Mouse (Mus musculus) forebrain, embryonic 16.5 days (tissue): ENCODE data around the gene Gm49342. TPM values are rescaled to one million over a fixed set of nuclear protein-coding genes. Genes with fewer than 3 reads are reported as not detected.
"Not testable (repeated sequence)": the region's sequence is repeated elsewhere in the genome, so short reads cannot be mapped to it uniquely, and the experiment has no call there.

Source experiments
- ATAC-seq: fragments of 200-750 bp; cut with Nextera tagmentation; 2 replicates; pipeline ENCODE4 v1.8.0; 2017; ENCODE audit warnings: mild to moderate bottlenecking, moderate library complexity
- H3K27ac ChIP-seq: fragments of 300-500 bp; sonication (generic); 2 replicates; pipeline ENCODE4 v1.5.1; 2014; ENCODE audit warnings: low read length, control low read depth
- H3K27me3 ChIP-seq: fragments of 300-500 bp; sonication (generic); replicated peaks from 2 replicates; pipeline ENCODE4 v1.6.1; 2014; ENCODE audit warnings: low read length; ENCODE audit not compliant: control insufficient read depth, insufficient read depth
- H3K36me3 ChIP-seq: fragments of 300-500 bp; sonication (generic); 2 replicates; pipeline ENCODE4 v1.6.1; 2014; ENCODE audit not compliant: control insufficient read depth, insufficient read depth
- H3K4me1 ChIP-seq: fragments of 300-500 bp; sonication (generic); replicated peaks from 2 replicates; pipeline ENCODE4 v1.6.1; 2014; ENCODE audit warnings: low read length; ENCODE audit not compliant: control insufficient read depth, insufficient read depth
- H3K4me2 ChIP-seq: fragments of 300-500 bp; sonication (generic); 2 replicates; pipeline ENCODE4 v1.6.1; 2014; ENCODE audit warnings: mild to moderate bottlenecking, low read length, control low read depth
- H3K4me3 ChIP-seq: fragments of 300-500 bp; sonication (generic); replicated peaks from 2 replicates; pipeline ENCODE4 v1.5.1; 2014; ENCODE audit warnings: mild to moderate bottlenecking, low read length, control low read depth
- H3K9ac ChIP-seq: fragments of 300-500 bp; sonication (generic); replicated peaks from 2 replicates; pipeline ENCODE4 v1.6.1; 2014; ENCODE audit warnings: low read depth, low read length, control low read depth
- H3K9me3 ChIP-seq: fragments of 300-500 bp; sonication (generic); 2 replicates; pipeline ENCODE4 v1.6.1; 2016; ENCODE audit warnings: low read length; ENCODE audit not compliant: control insufficient read depth
- WGBS: fragments of 180-500 bp; shearing (Covaris S2); extraction: QIAGEN DNeasy Blood & Tissue Kit; methylation state at CpG from one replicate; pipeline ENCODE4 v1.1.7; 2014; 5-methylcytosine and 5-hydroxymethylcytosine counted together
- polyA plus RNA-seq: library from polyadenylated mRNA; unstranded; fragments of >200 nt; fragmentation: Nextera tagmentation; extraction: Ambion mirVana; gene quantifications from 2 replicates; pipeline ENCODE4 v1.2.1, GENCODE M21; 2015

Gene Gm49342
- polyA plus RNA-seq, 1 experiment from 2014 or later = not detected

DNA sequence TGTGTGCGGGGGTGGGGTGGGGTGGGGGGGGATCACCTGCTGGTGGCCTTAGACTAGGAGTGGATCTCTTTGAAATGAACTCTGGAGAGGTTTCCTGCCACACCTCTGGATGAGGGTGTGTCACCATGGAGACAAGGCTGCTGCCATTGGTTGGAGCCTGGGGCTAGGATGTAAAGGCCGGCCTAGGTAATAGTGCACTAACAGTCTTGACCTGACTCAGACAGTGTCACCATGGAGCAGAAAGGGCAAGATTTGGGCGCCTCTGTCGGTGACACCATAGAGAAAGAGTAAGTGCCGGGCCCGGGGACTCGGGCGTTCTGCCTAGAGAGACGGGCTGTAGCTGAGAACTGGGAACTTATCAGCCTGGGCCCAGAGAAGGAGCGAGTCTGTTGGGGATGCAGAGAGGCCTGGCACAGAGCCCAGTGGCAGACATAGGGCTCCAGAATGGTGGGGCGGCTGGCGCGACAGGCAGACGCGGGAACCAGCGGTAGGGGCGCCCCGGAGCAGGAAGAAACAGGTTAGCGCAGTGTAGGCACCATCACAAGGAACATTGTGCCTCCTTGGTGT, 11.7 kb downstream of the Gm49342 start, which contains the start of gene Pnp2:
Pnp2 (plus strand) TSS at position 51 of the 567 bp plus-strand sequence.
- H3K9me3 ChIP-seq, H3K27me3 ChIP-seq, H3K9ac ChIP-seq, H3K4me1 ChIP-seq, H3K36me3 ChIP-seq, H3K27ac ChIP-seq: not testable (repeated sequence)
- Histone ChIP-seq H3K4me3 (0 out of 2 replicates have a peak within 1 kb of the TSS, but pooled peaks have one; percentile 3), H3K4me2 (peak within 1 kb of the TSS; percentile 38)
- ATAC-seq = peak; percentile 95
- WGBS = 4% methylated on average over 19 of the region's 19 CpGs

DNA sequence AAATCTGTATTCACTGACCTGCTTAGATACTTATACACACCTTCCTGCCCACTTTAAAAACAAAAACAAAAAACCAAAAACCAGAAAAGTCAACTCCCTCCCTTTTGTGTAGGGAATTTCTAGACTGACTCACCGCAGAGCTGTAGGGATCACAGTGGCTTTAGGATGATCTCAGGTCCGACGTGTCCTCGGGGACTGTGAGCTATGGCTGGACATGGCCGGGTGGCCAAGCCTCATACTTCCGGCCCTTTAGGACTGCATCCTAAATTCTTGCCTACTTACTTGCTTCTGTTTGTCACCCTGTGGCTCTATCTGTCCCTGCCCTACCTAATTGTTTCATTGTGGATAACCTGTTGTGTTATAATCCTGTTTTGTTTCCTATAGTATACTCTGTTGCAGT, 12.4 kb downstream of the Gm49342 start:
- not testable (repeated sequence) for H3K9ac ChIP-seq, H3K4me1 ChIP-seq, ATAC-seq, H3K36me3 ChIP-seq, H3K4me2 ChIP-seq, H3K27me3 ChIP-seq, H3K4me3 ChIP-seq, H3K9me3 ChIP-seq, H3K27ac ChIP-seq
- 75% methylated on average over 6 of the region's 6 CpGs for WGBS

- H3K27me3 ChIP-seq, H3K9ac ChIP-seq, ATAC-seq, H3K9me3 ChIP-seq, H3K36me3 ChIP-seq, H3K4me3 ChIP-seq, H3K27ac ChIP-seq, H3K4me1 ChIP-seq, H3K4me2 ChIP-seq: not testable (repeated sequence)
- 70% methylated on average over 3 of the region's 3 CpGs for WGBS
Observed at GRCm38 (mm10) chr14:50957146-50957545, 12.8 kb downstream of the Gm49342 start.

- not testable (repeated sequence) for H3K4me3 ChIP-seq
Observed at GRCm38 (mm10) chr14:50958289-50958995, 14.1 kb downstream of the Gm49342 start.

DNA sequence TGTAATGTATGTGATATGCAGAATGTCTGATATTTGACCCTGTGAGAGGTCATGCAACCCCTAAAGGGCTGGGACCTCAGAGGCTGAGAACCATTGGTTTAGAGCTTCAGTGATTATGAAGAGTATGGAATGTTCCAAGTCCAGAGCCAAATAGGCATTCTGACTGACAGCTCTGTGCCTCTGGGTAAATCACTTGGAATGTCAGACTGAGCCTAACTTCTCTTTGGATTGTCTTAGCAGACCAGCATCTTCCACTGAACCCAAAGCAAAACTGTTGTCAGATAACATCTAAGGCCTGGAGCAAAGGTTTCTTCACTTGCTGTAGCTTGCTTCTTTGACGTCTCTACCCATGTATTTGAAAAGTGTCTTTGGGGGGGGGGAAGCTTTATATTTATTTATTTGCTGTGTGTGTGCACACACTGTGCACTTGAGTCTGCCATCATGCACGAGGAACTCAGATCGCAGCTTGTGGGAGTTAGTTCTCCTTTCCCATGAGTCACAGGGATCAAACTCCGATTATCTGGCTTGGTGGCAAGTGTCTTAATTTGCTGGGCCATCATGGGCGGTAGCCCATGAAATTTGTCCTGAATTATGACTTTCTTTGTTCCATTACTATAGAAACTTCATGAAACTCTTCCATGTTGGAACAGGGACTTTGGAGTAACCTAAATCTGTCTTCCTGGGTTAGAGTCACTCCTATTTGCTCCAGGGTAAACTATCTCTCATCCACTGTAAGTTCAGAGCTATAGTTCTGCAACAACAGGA, 24.1 kb downstream of the Gm49342 start:
- Histone ChIP-seq H3K27me3 (no peaks in the 10 kb centered on the region), H3K4me1 (peaks cover 6% of the 10 kb centered on the region; the same call in 1 of the 2 replicates), H3K9me3 (no peaks in the 10 kb centered on the region), H3K27ac (no peak overlapping the region), H3K4me2 (no peak overlapping the region), H3K4me3 (no peak overlapping the region), H3K36me3 (no peaks in the 10 kb centered on the region), H3K9ac (no peak overlapping the region)
- no peak for ATAC-seq
- 73% methylated on average over 5 of the region's 5 CpGs for WGBS

More at GRCm38 (mm10) chr14:50958289-50958995, 14.1 kb downstream of the Gm49342 start:
- not testable (repeated sequence) for H3K4me2 ChIP-seq, H3K4me1 ChIP-seq, H3K27me3 ChIP-seq, H3K36me3 ChIP-seq, H3K9me3 ChIP-seq, H3K27ac ChIP-seq, H3K9ac ChIP-seq, ATAC-seq
- 87% methylated on average over 5 of the region's 5 CpGs for WGBS

GRCm38 (mm10) chr14:50969041-50969440, 24.7 kb downstream of the Gm49342 start:
- Histone ChIP-seq H3K9ac (no peak overlapping the region), H3K4me3 (no peak overlapping the region), H3K27ac (no peak overlapping the region), H3K4me2 (no peak overlapping the region), H3K27me3 (no peaks in the 10 kb centered on the region), H3K9me3 (no peaks in the 10 kb centered on the region), H3K4me1 (peaks cover 6% of the 10 kb centered on the region; the same call in 1 of the 2 replicates), H3K36me3 (no peaks in the 10 kb centered on the region)
- peak; percentile 59 for ATAC-seq
- WGBS = 0% methylated on average over 1 of the region's 1 CpGs

- no peak overlapping the region for H3K9ac ChIP-seq
- H3K4me3 ChIP-seq = no peak overlapping the region
- H3K9me3 ChIP-seq = no peaks in the 10 kb centered on the region
- H3K27me3 ChIP-seq = no peaks in the 10 kb centered on the region
- 0 out of 2 replicates have a peak overlapping the region, but pooled peaks have one; percentile 1 for H3K4me2 ChIP-seq
- H3K4me1 ChIP-seq = peaks cover 6% of the 10 kb centered on the region; the same call in 1 of the 2 replicates
- no peaks in the 10 kb centered on the region for H3K36me3 ChIP-seq
- H3K27ac ChIP-seq = no peak overlapping the region
- WGBS = 7% methylated on average over 12 of the region's 12 CpGs
- ATAC-seq = peak; percentile 83
Observed at GRCm38 (mm10) chr14:50969558-50970544, 25.5 kb downstream of the Gm49342 start.

GRCm38 (mm10) chr14:50970822-50971221, 26.5 kb downstream of the Gm49342 start:
- peaks cover 6% of the 10 kb centered on the region; the same call in 1 of the 2 replicates for H3K4me1 ChIP-seq
- H3K4me3 ChIP-seq = no peak overlapping the region
- no peaks in the 10 kb centered on the region for H3K27me3 ChIP-seq
- H3K4me2 ChIP-seq = no peak overlapping the region
- WGBS = 82% methylated on average over 1 of the region's 1 CpGs
- no peaks in the 10 kb centered on the region for H3K9me3 ChIP-seq
- no peak for ATAC-seq
- H3K27ac ChIP-seq = no peak overlapping the region
- H3K36me3 ChIP-seq = no peaks in the 10 kb centered on the region
- H3K9ac ChIP-seq = no peak overlapping the region
